Mouse (Mus musculus) induced T-regulatory cell, adult 2 months (primary cell): ENCODE results near the gene Tfcp2.
"Not testable (repeated sequence)": the region's sequence is repeated elsewhere in the genome, so short reads cannot be mapped to it uniquely, and the experiment has no call there.

ENCODE experiments used
- DNase-seq: peaks from one replicate; pipeline ENCODE4 v3.0.0-alpha.2; 2012; ENCODE audit warnings: low read depth

The Tfcp2 gene

DNA sequence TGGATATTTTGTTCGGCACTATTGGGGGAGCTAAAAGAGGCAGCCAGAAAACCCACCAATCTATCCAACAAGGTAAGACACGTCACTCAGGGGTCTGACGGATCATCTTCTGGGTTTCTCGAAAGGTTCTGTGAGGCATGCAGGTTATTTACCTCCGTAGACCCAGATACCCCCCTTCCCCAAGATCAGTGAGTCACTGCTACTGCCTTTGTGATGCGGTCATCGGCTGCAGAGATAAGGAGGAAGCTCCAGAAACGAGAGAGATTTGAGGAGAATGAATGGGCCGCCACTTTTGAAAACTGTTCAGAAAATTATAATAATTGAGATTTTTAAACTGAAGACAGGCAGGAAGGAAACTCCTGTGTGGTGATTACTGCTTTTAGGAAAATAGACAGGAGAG is 4.6 kb upstream of the Tfcp2 start:
- no peak for DNase-seq

DNA sequence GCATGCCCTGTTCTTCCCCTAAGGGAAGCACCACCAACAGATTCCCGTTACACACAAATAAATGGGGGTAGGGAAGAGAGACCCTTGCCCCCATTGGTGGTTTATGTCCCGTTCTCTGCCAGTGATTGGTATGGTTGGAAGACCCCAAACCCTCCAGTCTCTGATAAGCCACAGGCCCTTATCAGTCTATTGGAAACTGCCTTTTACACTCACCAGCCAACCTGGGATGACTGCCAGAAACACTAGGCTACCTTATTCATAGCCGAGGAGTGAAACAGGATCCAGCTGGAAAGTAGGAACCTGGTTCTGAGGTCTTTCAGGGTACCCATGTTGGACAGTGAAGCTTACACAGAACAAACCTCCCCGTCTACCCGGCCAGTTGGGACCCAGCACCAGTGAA is 4.2 kb upstream of the Tfcp2 start:
- DNase-seq, result no peak

DNA sequence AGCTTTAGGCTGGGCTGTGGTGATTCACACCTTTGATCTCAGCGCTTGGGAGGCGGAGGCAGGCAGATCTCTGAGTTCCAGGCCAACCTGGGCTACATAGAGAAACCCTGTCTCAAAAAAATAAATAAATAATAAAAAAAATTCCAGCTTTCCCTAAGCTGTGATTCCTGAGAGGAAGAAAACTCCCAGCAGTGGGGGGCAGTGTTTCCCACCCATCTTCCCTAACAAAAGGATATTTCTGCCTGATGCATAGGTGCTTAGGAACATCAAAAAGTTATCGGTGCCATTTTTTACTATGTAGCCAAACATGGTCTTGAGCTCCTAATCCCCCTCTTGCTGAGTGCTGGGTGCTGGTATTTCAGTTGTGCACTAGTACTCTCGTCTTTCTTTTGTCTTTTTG is 1.5 kb downstream of the Tfcp2 start:
- no peak for DNase-seq

DNA sequence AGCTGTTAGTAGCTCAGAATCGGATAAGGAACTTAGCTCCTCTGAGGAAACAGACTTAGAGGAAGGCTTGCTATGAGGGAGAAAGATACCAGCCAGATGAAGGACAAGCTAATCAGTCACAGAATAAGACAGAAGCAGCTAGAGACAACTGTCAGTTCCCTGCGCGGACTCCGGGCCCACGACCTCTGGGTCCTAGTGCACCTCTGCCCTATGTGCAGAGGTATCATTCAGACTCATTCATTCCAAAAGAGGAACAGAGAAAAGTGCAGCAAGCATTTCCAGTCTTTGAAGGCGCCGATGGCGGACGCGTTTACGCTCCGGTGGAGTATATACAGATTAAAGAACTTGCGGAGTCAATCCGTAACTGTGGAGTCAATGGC is 8.2 kb downstream of the Tfcp2 start:
- not testable (repeated sequence) for DNase-seq

DNA sequence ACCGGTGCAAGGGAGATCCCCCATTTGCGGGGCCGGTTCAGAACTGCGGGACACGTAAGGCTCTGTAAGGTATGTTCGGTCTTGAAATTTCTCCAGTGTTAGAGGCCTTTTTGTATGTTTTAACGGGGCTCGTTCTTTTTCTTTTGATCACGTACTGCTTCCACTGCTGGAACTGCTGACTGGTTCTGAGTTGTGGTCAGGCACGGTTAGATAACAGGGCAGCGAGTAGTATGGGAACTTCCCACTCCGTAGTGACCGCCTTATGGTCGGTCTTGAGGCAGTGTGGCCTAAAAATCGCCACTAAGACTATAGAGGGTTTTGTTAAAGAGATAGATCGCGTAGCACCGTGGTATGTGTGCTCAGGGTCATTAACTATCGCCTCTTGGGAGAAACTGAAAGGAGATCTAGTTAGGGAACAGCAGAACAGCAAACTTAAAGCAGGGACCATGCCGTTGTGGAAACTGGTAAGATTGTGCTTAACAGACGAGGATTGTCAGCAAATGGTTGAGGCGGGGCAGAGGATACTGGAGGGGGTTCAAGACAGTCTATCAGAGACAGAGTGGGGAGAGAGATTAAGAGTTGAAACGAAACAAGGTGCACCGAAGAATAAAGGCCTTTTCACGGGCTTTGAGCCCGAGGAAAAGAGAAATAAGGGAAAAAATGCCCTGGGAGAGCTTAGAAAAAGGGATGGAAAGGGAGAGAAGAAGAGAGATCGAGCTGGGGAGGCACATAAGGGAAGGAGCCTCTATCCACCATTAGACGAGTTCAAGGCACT is 8.7 kb downstream of the Tfcp2 start:
- DNase-seq, result not testable (repeated sequence)

DNA sequence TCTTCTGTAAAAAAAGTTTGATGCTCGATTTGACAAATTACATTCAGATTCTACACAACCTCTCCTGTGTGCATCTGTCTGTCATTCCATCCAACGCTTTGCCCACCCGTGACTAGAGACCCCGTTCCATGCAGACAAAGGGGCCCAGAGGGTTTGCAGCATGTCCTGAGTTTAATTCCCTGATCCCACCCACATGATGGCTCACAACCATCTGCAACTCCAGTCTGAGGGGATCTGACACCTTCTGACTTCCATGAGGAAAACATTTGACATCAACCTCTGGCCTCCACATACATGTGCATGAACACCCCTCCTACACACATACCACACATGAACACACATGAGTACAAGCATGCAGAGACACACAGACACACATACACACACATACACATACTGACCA is 10.4 kb downstream of the Tfcp2 start:
- DNase-seq, result no peak

DNA sequence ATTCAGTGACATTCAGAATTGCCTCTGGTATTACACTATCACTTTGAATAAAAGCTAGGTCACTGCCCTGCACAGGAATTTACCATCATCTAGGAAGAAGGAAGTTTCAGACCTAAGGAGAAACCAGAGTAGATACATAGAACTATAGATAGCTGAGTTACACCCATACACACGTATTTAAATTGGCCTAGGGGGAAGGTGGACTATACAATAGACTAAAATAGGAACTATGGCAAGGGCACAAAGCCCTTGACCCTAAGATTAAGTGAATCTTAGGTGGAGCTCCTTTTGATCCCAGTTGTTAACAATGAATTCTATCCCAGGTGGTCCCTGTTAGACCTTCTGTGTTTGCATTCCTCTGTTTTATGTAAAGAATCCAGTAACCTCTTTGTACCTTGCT is 10.8 kb downstream of the Tfcp2 start:
- not testable (repeated sequence) for DNase-seq

DNA sequence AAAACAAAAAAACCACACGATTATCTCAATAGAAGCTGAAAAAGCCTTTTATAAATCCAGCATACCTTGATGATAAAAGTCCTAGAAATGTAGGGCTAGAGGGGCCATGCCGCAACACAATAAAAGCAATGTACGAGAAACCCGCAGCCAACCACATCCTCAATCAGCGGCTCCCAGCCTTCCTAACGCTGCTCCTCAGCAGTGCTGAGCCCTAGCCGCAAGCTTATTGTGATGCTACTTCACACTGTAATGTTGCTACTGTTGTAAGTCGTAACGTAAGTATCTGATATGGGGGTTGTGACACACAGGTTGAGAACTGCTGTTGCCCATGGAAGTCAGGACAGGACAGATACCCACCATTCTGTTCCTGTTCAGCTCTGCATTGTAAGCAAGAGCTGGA is 12.4 kb downstream of the Tfcp2 start:
- no peak for DNase-seq

DNA sequence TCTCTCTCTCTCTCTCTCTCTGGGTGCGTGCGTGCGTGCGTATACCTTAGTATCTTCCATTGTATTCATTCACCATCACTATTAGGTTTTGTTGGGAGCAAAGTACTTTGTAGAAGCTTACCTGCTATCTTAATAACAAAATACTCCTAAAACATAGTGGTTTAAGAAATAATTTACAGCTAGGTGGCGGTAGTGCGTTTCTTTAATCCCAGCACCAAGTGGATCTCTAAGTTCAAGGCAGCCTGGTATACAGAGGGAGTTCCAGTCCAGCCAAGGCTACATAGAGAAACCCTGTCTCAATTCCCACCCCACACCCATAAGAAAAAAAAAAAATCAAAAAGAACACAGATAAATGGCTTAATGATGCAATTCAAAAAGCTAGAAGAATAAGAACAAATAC is 13.9 kb downstream of the Tfcp2 start:
- DNase-seq, result peak; percentile 86

DNA sequence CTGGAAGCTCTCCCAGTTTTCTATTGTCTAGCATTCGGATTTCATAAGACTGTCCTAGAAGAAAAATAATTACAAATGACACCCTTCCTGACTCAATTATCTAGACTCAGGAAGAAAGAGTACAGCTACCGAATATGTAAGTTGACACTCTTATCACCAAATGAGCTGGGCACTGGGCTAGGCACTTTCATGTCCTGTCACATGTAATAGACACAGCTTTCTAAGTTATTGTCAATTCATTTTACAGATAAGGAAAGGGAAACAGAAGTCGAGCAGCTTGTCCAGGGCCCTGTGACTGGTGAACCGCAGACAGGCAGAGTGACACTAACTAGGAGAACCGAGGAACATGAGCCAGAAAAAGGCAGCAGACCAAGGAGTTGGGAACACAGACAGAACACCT is 23.9 kb downstream of the Tfcp2 start:
- DNase-seq, result no peak

DNA sequence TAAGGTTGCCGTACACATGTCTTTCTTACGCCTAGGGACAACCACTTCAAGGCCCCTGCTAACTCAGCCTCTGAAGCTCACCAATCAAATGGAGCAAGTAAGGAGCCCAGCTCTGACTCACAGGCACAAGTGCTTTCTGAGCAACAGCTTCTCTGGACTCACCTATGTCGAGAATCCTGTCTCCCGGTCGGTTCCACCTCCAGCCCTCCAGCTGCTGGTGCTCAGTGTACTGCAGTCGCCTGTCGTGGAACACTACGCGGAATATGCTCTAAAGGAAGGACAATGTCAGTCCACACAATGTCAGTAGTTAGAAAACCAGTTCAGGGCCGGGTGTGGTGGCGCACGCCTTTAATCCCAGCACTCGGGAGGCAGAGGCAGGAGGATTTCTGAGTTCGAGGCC is 26.4 kb downstream of the Tfcp2 start:
- DNase-seq, result no peak

DNA sequence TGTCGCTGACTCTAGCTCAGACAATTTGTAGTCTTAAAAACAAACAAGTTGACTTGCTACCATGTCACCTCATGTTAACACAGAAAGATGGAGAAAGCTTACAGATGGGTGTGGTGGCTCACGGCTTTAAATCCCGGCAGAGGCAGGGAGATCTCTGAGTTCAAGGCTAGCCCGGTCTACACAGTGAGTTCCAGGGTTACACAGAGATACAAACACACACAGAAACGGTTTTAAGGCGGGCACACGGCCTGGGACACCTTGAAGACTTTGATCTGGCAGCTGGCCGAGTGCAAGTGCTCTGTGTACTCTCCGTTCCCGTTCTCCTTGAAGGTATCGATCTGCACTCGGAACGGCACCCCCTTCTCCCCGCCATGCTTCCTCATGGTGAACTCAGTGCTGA is 31.5 kb downstream of the Tfcp2 start:
- DNase-seq, result no peak

DNA sequence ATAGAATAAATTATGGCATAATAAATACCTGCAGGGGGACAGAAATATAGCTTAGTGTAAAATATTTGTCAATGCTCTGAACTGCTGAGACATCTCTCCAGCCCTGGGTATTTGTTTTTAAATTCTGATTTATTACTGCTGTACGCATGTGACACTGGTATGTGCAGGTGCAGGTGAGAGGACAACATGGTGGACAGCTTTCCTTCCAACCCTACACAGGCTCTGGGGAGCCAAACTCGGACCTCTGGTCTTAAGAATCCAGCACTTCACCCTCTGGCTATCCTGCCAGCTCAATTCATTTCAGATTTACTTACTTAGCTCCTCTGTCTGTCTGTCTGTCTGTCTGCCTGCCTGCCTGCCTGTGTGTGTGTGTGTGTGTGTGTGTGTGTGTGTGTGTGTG is 36.7 kb downstream of the Tfcp2 start:
- DNase-seq, result no peak

DNA sequence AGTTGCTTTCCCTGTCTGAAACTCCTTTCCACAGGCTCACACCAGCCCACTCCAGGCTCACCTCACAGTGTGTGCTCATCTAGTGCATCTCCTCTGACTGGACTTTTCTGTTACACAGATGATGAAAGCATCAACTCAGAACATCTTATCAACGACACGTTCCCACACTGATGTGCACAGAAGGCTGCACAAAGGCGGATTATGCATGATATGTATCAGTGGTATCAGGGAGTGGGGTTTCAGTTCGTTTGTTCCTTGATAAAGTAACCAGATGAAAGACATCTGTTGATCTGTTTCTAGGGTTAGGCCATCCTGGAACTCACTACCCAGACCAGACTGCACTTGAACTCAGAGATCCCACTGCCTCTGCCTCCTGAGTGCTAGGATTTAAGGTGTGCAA is 38.4 kb downstream of the Tfcp2 start:
- DNase-seq, result no peak

DNA sequence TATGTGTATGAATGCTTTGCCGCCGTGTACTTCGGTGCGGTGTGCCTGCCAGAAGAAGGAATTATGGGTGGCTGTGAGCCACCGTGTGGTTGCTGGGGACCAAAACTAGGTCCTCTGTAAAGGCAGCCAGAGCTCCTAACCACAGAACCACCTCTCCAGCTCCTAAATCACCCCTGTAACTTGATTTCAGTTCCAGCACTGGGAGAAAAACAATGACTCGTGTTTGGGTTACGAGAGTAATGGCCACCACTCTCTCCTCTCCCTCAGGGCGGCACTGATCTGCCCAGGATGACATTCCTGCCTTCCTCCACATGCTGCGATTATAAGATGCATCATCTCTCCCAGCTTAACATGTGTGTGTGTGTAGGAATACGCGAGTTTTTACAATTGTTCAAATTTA is 41.7 kb downstream of the Tfcp2 start:
- no peak for DNase-seq

DNA sequence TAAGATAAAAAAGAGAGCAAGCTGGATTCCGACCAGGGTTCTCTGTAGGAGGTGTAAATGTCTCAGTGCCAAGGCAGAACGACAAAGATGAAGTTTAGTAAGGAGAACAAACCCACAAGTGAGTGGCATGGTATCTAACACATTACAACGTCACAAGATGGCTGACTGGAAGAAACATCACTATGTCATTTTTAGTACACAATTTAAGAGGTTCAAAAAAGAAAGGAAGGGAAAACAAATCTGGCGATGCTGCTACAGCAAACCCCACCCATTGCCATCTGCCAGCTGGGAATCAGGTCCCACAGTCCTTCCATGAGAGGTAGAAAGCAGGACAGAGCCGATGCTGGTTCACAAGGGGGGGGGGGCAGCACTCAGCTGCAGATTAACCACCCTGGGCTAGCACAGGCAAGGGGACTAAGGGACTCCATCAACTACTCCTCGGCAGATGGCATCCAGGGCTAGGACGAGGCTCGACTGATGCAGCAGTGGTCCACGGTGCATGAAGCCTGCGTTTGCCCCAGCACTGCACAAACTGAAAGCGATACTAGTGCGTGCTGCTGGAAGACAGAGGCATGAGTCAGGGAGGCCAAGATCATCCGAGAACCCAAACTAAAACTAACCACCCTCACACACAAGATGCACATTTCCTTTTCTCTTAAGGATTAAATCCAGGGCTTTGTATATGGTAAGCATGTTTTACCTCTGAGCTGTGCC is 43.2 kb downstream of the Tfcp2 start:
- DNase-seq, result peak; percentile 42

DNA sequence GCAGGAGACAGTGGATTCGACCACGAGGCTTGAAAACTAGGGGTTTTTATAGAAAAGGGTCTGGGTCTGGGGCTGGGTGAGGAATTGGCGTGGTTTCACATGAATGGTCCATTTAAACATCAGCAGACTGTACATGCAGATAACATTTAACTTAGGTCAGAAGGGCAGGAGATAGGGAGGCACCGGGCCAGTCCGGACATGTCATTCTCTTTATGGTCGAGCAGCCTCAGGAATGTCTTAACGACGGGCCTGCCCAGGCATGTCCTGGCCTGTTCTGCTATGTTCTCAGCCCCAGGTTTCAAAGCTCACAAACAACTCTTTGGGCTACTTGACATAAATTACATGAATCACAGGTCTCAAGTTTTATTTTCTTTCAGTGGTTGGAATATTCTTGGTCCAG is 52.3 kb downstream of the Tfcp2 start:
- not testable (repeated sequence) for DNase-seq

DNA sequence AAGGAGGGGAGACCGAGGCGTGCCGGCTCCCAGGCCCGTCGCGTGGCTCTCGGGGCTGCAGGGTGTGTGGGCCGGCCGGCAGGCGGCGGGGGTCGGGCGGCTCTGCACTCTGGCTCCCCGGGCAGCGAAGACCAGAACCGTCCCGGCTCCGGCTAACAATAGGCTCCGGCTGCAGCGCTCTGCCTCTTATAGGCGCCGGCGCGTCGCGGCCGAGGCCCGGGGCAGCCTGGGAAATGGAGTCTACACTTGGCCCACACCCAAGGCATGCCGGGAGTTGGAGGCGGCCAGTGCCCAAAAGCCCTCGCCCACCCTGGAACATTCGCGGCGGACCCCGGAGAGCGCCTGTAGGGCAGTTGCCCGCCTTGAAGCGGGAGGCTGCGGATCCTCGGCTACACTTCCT is 56.7 kb downstream of the Tfcp2 start, which contains the start of gene Csrnp2:
Gene Csrnp2, minus strand, starts transcription at position 387 of the 400 bp plus-strand sequence.
- DNase-seq, result peak; percentile 87

DNA sequence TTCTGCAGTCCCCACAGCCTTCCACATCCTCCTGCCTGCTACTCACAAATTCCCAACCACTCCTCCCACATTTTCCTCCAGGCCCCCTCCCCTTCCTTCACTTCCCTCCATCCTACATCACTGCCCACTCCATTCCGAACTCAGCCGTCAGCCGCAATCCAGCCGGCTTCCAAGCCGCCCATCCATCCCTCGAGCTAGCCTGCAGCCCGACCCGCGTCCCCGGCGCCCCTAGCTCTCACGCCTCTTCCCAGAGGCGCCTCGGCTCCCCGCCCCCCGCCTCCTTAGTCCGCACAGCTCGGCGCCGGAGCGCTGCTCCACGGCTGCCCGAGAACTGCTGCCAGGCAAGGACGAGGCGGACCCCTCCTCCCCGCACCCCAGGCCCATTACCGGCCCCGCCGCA is 57.2 kb downstream of the Tfcp2 start:
- no peak for DNase-seq

DNA sequence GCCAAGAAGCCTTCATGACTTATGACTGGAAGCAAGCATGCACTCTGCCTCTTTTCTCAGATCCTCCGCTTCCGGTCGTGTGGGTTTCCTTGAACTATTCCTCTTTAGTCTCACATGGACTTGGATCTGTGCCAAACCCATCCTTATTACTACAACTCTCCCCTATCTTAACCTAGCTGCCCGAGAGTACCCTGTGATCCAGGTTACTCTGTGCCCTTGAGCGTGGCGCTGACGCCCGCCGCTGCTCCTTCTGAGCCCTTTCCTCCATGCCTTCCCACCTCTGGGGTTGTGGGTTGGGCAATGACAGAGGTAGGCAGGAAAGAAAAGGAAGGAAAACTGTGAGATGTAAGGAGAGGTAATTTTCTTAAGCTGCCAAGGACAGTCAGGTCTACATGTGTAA is 59.8 kb downstream of the Tfcp2 start:
- DNase-seq, result no peak

DNA sequence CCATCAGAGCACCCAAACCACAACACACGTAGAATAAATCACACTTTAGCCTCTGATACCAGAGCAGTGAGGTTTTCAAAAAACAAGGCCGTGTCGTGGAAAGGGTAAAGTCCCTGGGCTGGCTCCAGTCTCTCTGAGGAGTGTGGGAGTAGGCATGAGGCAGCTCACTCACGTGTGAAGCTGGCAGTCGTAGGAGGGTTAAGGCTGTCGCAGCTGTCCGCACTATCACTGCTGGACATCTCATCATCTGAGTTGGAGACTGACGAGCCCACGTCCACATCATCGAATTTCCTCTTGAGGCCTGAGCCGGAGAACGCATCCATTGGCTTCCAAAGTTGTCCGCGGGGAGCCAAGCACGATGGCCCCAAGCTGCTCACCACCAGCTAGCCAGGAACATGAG is 62.5 kb downstream of the Tfcp2 start:
- no peak for DNase-seq

DNA sequence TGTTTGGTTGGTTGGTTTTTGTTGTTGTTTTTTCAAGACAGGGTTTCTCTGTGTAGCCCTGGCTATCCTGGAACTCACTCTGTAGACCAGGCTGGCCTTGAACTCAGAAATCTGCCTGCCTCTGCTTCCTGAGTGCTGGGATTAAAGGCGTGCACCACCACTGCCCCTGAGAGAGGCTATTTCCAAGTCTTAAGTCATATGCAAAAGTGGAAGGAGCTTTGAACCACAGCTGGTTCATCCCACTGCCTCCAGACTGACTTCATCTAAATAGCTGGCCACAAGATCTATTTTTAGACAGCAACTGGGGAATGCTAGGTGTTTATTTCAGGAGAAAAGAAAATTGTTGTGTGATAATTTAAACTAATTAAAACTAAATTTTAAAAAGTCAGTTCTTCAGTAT is 63.5 kb downstream of the Tfcp2 start:
- DNase-seq, result not testable (repeated sequence)

DNA sequence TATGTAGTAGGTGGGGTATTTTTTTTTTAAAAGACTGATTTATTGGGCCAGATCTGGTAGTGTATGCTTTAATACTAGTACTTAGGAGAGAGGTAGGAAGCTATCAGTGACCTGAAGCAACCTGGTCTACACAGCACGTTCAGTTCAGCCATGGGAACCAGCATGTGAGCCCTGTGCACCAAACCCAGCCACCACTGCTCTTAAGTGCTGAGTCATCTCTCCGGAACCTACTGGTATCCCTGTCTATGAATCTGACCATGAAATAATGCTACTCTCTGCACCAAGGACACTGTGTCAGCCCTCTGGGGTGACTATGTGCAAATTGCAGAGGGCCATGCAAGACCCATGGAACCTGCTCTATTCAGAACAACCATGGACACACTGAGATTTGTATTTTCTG is 64.8 kb downstream of the Tfcp2 start:
- DNase-seq, result no peak

DNA sequence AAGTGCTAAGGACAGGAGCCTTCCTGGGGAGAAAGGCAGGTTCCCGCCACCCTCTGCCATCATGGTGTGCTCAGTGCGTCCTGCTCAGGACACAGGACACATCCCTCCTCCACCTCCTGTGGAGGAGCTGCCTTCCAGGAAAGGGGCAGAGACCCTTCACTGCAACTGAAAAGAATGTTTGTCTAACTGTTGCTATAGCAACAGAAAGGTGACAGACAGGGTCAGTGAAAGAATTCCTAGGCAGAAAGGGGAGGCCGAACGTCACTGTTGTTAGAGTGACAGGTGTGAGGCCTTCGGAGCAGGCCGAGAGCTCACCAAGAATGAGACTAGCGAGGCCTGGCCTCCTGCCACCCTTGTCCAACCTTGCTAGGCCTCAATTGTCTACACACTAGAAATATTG is 65.4 kb downstream of the Tfcp2 start:
- no peak for DNase-seq
